1 mouse cellular context compared by ENCODE assay signal in the genomic region with DNA sequence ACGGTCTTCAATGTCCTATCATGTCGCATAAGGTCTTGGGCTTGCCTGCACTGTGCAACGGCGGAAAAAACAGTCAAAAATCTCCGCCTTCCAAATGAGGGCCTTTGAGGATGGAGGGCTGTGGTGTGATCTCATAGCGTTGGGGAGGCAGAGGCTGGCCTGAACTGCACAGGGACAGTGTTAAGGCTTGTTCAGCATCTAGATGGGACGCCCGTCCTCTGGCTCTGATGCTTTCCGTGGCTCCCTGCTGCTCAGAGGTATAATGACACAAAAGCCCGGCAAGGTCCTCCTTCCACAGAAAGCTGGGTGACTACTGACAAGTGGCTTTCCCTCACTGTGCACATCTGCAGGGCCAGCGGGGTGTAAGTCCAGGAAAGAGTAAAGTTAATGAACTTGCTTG.
TF ChIP-seq lines count a peak whose summit lies in the region.

No protein-coding gene starts in this region.

TF ChIP-seq in ES-E14, 5 proteins besides CTCF, POLR2A, EP300 and RAD21 (continued from another document):
- no peak for TF ChIP-seq HCFC1 (IDR thresholded peaks at IDR 0.05; ENCODE audit: borderline replicate concordance, insufficient read depth, low read length)
